Mouse (Mus musculus) MEL-GATA-1-ER (cell line): ENCODE data around the gene As3mt.
"Not testable (repeated sequence)": the region's sequence is repeated elsewhere in the genome, so short reads cannot be mapped to it uniquely, and the experiment has no call there.

Source experiments
- DNase-seq: peaks from one replicate; pipeline ENCODE4 v3.0.0-alpha.2; 2012; ENCODE audit warnings: low read depth; ENCODE audit errors: extremely low read depth

The As3mt gene

GRCm38 (mm10) chr19:46779130-46779529 lies 71.9 kb downstream of the As3mt start:
- DNase-seq: not testable (repeated sequence)

GRCm38 (mm10) chr19:46784038-46784437 lies 76.8 kb downstream of the As3mt start:
- no peak for DNase-seq

- no peak for DNase-seq
These were observed 77.2 kb downstream of the As3mt start for GRCm38 (mm10) chr19:46784502-46784901.

GRCm38 (mm10) chr19:46785633-46786032 lies 78.4 kb downstream of the As3mt start:
- no peak for DNase-seq

- no peak for DNase-seq
These were observed 82.5 kb downstream of the As3mt start for GRCm38 (mm10) chr19:46789782-46790181.
